Mouse (Mus musculus) thymus, adult 2 months (tissue): ENCODE measurements around the gene Pofut1. TPM values are rescaled to one million over a fixed set of nuclear protein-coding genes. Genes with fewer than 3 reads are reported as not detected.

Source experiments
- DNase-seq: peaks from one replicate; pipeline ENCODE4 v3.0.0; 2021
- H3K27ac ChIP-seq: fragments of 200-500 bp; 2 replicates; pipeline ENCODE4 v1.5.1; 2012; ENCODE audit warnings: low read length, control low read depth; ENCODE audit not compliant: control insufficient read depth, insufficient read depth
- H3K27me3 ChIP-seq: fragments of 200-500 bp; 2 replicates; pipeline ENCODE4 v1.6.1; 2012; ENCODE audit warnings: mild to moderate bottlenecking, low read length, moderate library complexity, mixed read lengths; ENCODE audit not compliant: control insufficient read depth, insufficient read depth
- H3K36me3 ChIP-seq: fragments of 200-500 bp; 2 replicates; pipeline ENCODE4 v1.6.1; 2012; ENCODE audit warnings: mild to moderate bottlenecking, low read length, moderate library complexity; ENCODE audit not compliant: control insufficient read depth, insufficient read depth
- H3K4me1 ChIP-seq: fragments of 200-500 bp; replicated peaks from 2 replicates; pipeline ENCODE4 v1.6.1; 2012; ENCODE audit warnings: low read length; ENCODE audit not compliant: control insufficient read depth, insufficient read depth
- H3K4me3 ChIP-seq: fragments of 200-500 bp; 2 replicates; pipeline ENCODE4 v1.5.1; 2012; ENCODE audit warnings: mild to moderate bottlenecking, low read length, control low read depth, moderate library complexity; ENCODE audit not compliant: control insufficient read depth, insufficient read depth
- CTCF ChIP-seq: fragments of 200-500 bp; IDR thresholded peaks from 2 replicates; pipeline ENCODE4 v1.5.1; 2012; ENCODE audit warnings: mild to moderate bottlenecking, control low read depth, low read length, moderate library complexity, borderline replicate concordance; ENCODE audit not compliant: control insufficient read depth, poor library complexity, insufficient read depth; ENCODE audit errors: extremely low read depth
- POLR2A ChIP-seq: fragments of 200-500 bp; IDR thresholded peaks from 2 replicates; pipeline ENCODE4 v1.6.1; 2012; ENCODE audit warnings: mild to moderate bottlenecking, low read length, control low read depth, moderate library complexity; ENCODE audit not compliant: control insufficient read depth, poor library complexity, insufficient read depth; ENCODE audit errors: extremely low read depth
- WGBS: fragments of 180-500 bp; shearing (Covaris S2); methylation state at CpG from one replicate; pipeline ENCODE4 v1.1.7; 2018; 5-methylcytosine and 5-hydroxymethylcytosine counted together
- polyA plus RNA-seq: library from polyadenylated mRNA; depleted of rRNA; stranded (reverse); fragments of >200 nt; gene quantifications from 2 replicates; pipeline ENCODE4 v1.2.3, GENCODE M21; 2012

Pofut1 gene
- polyA plus RNA-seq, 1 experiment, result 30.2 TPM

- peaks cover 8% of the 10 kb centered on the region for H3K4me1 ChIP-seq
Observed at GRCm38 (mm10) chr2:153237891-153238290, 3.4 kb upstream of the Pofut1 start.

GRCm38 (mm10) chr2:153238406-153238805 is 2.9 kb upstream of the Pofut1 start:
- no peak for DNase-seq
- H3K4me1 ChIP-seq, result peaks cover 9% of the 10 kb centered on the region
- H3K27me3 ChIP-seq, result no peaks in the 10 kb centered on the region
- TF ChIP-seq POLR2A, result no peak
- no peak for TF ChIP-seq CTCF
- no peak overlapping the region for H3K27ac ChIP-seq
- 61% methylated on average over 2 of the region's 2 CpGs for WGBS
- no peak overlapping the region for H3K4me3 ChIP-seq
- H3K36me3 ChIP-seq, result peaks cover 27% of the 10 kb centered on the region

More at GRCm38 (mm10) chr2:153237891-153238290, 3.4 kb upstream of the Pofut1 start:
- 87% methylated on average over 4 of the region's 4 CpGs for WGBS
- no peak for DNase-seq
- peaks cover 32% of the 10 kb centered on the region for H3K36me3 ChIP-seq
- no peaks in the 10 kb centered on the region for H3K27me3 ChIP-seq
- no peak for TF ChIP-seq POLR2A
- TF ChIP-seq CTCF, result no peak
- H3K27ac ChIP-seq, result no peak overlapping the region
- no peak overlapping the region for H3K4me3 ChIP-seq

DNA sequence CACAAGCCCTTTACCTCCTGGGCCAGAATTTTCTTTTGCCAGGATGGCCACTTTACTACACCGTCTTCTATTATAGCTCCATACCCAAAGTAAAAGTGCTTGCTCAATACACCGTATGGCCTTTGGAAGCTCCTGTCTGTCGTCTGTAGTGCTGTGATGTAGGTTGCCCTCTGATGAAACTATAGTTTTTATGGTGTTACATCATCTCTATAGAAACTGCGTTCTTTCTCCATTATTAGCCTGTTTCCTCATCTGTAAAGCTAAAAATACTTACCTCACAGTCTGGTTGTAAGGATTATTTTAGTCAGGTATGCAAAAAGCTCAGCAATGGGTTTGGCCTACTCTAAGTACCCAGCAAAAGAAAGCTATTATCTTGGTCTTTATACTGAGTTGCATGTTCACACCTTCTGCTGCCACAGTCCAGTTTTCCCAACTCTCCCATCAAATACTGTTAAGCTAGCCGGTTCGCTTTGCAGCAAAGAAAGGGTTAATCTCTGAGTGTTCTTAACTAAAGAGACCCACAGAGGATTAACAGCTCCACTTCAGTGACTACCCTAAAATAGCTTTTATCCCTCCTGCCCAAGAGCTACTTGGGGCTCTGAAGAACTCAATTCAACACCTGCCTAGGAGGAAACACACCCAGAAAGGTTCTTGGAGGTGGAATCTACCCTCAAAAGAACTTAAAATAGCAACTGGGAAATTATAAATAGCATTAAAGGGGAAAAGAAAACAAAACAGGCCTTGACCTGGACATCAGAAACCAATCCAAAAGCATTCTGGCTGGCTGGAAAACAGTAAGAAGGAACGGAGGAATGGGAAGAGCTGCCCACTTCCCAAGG is 2.1 kb upstream of the Pofut1 start:
- peak overlapping the region; percentile 39; the same call in 1 of the 2 replicates for H3K4me3 ChIP-seq
- 75% methylated on average over 7 of the region's 7 CpGs for WGBS
- peaks cover 19% of the 10 kb centered on the region for H3K36me3 ChIP-seq
- TF ChIP-seq POLR2A (no peak), CTCF (no peak)
- no peak for DNase-seq
- peaks cover 11% of the 10 kb centered on the region for H3K4me1 ChIP-seq
- no peak overlapping the region for H3K27ac ChIP-seq
- no peaks in the 10 kb centered on the region for H3K27me3 ChIP-seq

GRCm38 (mm10) chr2:153239860-153240480 is 1.4 kb upstream of the Pofut1 start:
- DNase-seq, result no peak
- Histone ChIP-seq H3K27me3 (no peaks in the 10 kb centered on the region), H3K27ac (no peak overlapping the region; the same call in 1 of the 2 replicates), H3K4me1 (peaks cover 11% of the 10 kb centered on the region), H3K4me3 (peak overlapping the region; percentile 39), H3K36me3 (peaks cover 11% of the 10 kb centered on the region)
- 25% methylated on average over 22 of the region's 22 CpGs for WGBS
- TF ChIP-seq POLR2A (no peak), CTCF (no peak)

DNA sequence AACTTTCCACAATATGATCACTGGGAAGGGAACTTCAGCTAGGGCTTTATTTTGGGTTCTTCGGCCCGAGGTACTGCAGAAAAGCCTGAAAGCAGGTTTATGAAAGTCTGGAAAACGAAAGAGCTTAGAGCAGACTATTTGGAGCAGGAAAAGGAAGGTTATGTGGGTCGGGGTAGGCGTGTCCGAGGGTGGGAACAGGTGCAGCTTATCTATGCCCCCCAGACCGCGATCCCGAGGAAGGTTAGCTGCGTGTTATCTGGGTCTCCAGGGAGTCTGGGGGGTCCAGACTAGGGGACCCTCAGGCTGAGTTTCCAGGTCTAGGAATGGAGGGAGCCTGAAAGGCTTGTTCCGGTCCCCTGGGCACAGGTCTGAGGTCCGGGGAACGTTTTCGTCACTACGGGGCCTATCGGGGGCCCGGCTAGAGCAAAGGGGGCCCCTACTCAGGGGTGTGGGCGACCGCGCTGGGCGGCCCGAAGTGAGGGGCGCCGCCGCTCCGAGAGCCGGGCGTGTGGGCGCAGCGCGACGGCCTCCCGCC is 565 bp upstream of the Pofut1 start:
- 1% methylated on average over 33 of the region's 33 CpGs for WGBS
- no peak for TF ChIP-seq CTCF
- no peak for TF ChIP-seq POLR2A
- H3K4me3 ChIP-seq, result peak overlapping the region; percentile 68
- H3K27me3 ChIP-seq, result no peaks in the 10 kb centered on the region
- H3K27ac ChIP-seq, result peak overlapping the region; percentile 52
- peaks cover 11% of the 10 kb centered on the region for H3K4me1 ChIP-seq
- peaks cover 3% of the 10 kb centered on the region for H3K36me3 ChIP-seq
- peak; percentile 64 for DNase-seq

DNA sequence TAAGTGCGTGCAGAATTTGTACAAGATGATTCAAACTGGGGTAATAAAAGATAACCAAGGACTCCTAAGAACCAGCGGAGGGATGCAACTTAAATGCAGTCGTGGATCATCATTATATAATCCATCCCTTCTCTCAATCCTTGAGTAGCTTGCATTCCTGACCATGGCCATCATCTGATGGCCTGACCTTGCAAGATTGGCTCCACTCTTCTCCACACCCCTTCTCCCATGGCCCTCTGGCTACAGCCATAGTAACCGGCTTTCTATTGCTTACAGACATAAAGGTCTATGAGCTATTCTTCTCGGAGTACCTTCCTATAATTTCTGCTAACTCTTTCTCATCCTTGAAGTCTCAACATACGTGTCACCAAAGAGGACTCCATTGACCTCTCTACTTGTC is 823 bp downstream of the Pofut1 start:
- Histone ChIP-seq H3K4me3 (no peak overlapping the region), H3K4me1 (peaks cover 11% of the 10 kb centered on the region), H3K27me3 (no peaks in the 10 kb centered on the region), H3K27ac (no peak overlapping the region), H3K36me3 (no peaks in the 10 kb centered on the region)
- no peak for DNase-seq
- WGBS, result 69% methylated on average over 6 of the region's 6 CpGs
- TF ChIP-seq CTCF (no peak), POLR2A (no peak)
